Mouse (Mus musculus) liver, embryonic 15.5 days (tissue): ENCODE data around the gene Cdkn1c. TPM values are rescaled to one million over a fixed set of nuclear protein-coding genes. Genes with fewer than 3 reads are reported as not detected.

Experiments
- ATAC-seq: fragments of 200-750 bp; cut with Nextera tagmentation; 2 replicates; pipeline ENCODE4 v1.8.0; 2017; ENCODE audit warnings: moderate number of reproducible peaks, mild to moderate bottlenecking, moderate library complexity; ENCODE audit not compliant: insufficient read depth
- H3K27ac ChIP-seq: fragments of 300-500 bp; sonication (generic); replicated peaks from 2 replicates; pipeline ENCODE4 v1.5.1; 2015; ENCODE audit warnings: mild to moderate bottlenecking, inconsistent platforms
- H3K27me3 ChIP-seq: fragments of 300-500 bp; sonication (generic); 2 replicates; pipeline ENCODE4 v1.6.1; 2015; ENCODE audit warnings: mild to moderate bottlenecking, inconsistent platforms
- H3K36me3 ChIP-seq: fragments of 300-500 bp; sonication (generic); replicated peaks from 2 replicates; pipeline ENCODE4 v1.6.1; 2015; ENCODE audit warnings: moderate library complexity, mild to moderate bottlenecking, inconsistent platforms
- H3K4me1 ChIP-seq: fragments of 300-500 bp; sonication (generic); replicated peaks from 2 replicates; pipeline ENCODE4 v1.6.1; 2015; ENCODE audit warnings: inconsistent platforms
- H3K4me2 ChIP-seq: fragments of 300-500 bp; sonication (generic); 2 replicates; pipeline ENCODE4 v1.6.1; 2015; ENCODE audit warnings: moderate library complexity, mild to moderate bottlenecking, inconsistent platforms
- H3K4me3 ChIP-seq: fragments of 300-500 bp; sonication (generic); replicated peaks from 2 replicates; pipeline ENCODE4 v1.5.1; 2015; ENCODE audit warnings: mild to moderate bottlenecking, inconsistent platforms
- H3K9ac ChIP-seq: fragments of 300-500 bp; sonication (generic); 2 replicates; pipeline ENCODE4 v1.6.1; 2015; ENCODE audit warnings: moderate library complexity, mild to moderate bottlenecking, inconsistent platforms
- H3K9me3 ChIP-seq: fragments of 300-500 bp; sonication (generic); replicated peaks from 2 replicates; pipeline ENCODE4 v1.6.1; 2016; ENCODE audit warnings: inconsistent platforms
- WGBS: fragments of 180-500 bp; shearing (Covaris S2); methylation state at CpG from one replicate; pipeline ENCODE4 v1.1.7; 2015; ENCODE audit warnings: mixed read lengths; ENCODE audit not compliant: insufficient replicate concordance; 5-methylcytosine and 5-hydroxymethylcytosine counted together
- polyA plus RNA-seq: library from polyadenylated mRNA; unstranded; fragments of >200 nt; fragmentation: Nextera tagmentation; extraction: Ambion mirVana; gene quantifications from 2 replicates; pipeline ENCODE4 v1.2.1, GENCODE M21; 2015

Cdkn1c gene
- polyA plus RNA-seq, 1 experiment from 2014 or later = 182 TPM

GRCm38 (mm10) chr7:143473347-143474101 is 12.7 kb upstream of the Cdkn1c start, which contains the start of gene Slc22a18:
Slc22a18 (plus strand) TSS chr7:143473736.
- Histone ChIP-seq H3K27me3 (no peaks in the 10 kb centered on the region; the same call in 1 of the 2 replicates), H3K9me3 (no peaks in the 10 kb centered on the region), H3K4me1 (peaks cover 17% of the 10 kb centered on the region), H3K9ac (no peak within 1 kb of the TSS), H3K4me2 (peak within 1 kb of the TSS; percentile 44), H3K36me3 (no peaks in the 10 kb centered on the region), H3K27ac (no peak within 1 kb of the TSS), H3K4me3 (peak within 1 kb of the TSS; percentile 17)
- ATAC-seq = no peak
- 16% methylated on average over 4 of the region's 4 CpGs for WGBS

GRCm38 (mm10) chr7:143469946-143470345 is 9.1 kb upstream of the Cdkn1c start:
- Histone ChIP-seq H3K9me3 (no peaks in the 10 kb centered on the region), H3K27me3 (peaks cover 23% of the 10 kb centered on the region), H3K36me3 (no peaks in the 10 kb centered on the region), H3K27ac (no peak overlapping the region), H3K4me2 (no peak overlapping the region), H3K4me3 (no peak overlapping the region), H3K4me1 (peaks cover 16% of the 10 kb centered on the region), H3K9ac (no peak overlapping the region)
- 11% methylated on average over 8 of the region's 8 CpGs for WGBS
- no peak for ATAC-seq

- Histone ChIP-seq H3K4me1 (peaks cover 25% of the 10 kb centered on the region), H3K4me3 (no peak overlapping the region), H3K9me3 (no peaks in the 10 kb centered on the region), H3K27ac (no peak overlapping the region), H3K27me3 (peaks cover 41% of the 10 kb centered on the region), H3K4me2 (no peak overlapping the region), H3K9ac (no peak overlapping the region), H3K36me3 (no peaks in the 10 kb centered on the region)
- 27% methylated on average over 6 of the region's 6 CpGs for WGBS
- ATAC-seq = no peak
These were observed 6.9 kb upstream of the Cdkn1c start for GRCm38 (mm10) chr7:143467714-143468113.

- Histone ChIP-seq H3K27me3 (peaks cover 55% of the 10 kb centered on the region), H3K4me3 (no peak overlapping the region), H3K4me1 (peaks cover 34% of the 10 kb centered on the region), H3K9ac (no peak overlapping the region), H3K9me3 (0 out of 2 replicates have a peak, but pooled peaks cover 3% of the 10 kb centered on the region), H3K4me2 (no peak overlapping the region), H3K36me3 (no peaks in the 10 kb centered on the region), H3K27ac (no peak overlapping the region)
- no peak for ATAC-seq
- 19% methylated on average over 14 of the region's 14 CpGs for WGBS
These were observed 5.3 kb upstream of the Cdkn1c start for GRCm38 (mm10) chr7:143466099-143466677.

GRCm38 (mm10) chr7:143464811-143465560 is 4.1 kb upstream of the Cdkn1c start:
- WGBS = 21% methylated on average over 56 of the region's 56 CpGs
- H3K27me3 ChIP-seq = peaks cover 67% of the 10 kb centered on the region
- H3K4me1 ChIP-seq = peaks cover 44% of the 10 kb centered on the region
- peak overlapping the region; percentile 25; the same call in 1 of the 2 replicates for H3K9ac ChIP-seq
- H3K9me3 ChIP-seq = peaks cover 14% of the 10 kb centered on the region; the same call in 1 of the 2 replicates
- H3K36me3 ChIP-seq = no peaks in the 10 kb centered on the region
- no peak overlapping the region; the same call in 1 of the 2 replicates for H3K27ac ChIP-seq
- peak overlapping the region; percentile 44 for H3K4me3 ChIP-seq
- peak overlapping the region; percentile 71 for H3K4me2 ChIP-seq
- ATAC-seq = peak; percentile 26; the same call in 1 of the 2 replicates

GRCm38 (mm10) chr7:143463865-143464415 is 3.1 kb upstream of the Cdkn1c start:
- peaks cover 48% of the 10 kb centered on the region for H3K4me1 ChIP-seq
- peak overlapping the region; percentile 25; the same call in 1 of the 2 replicates for H3K9ac ChIP-seq
- 22% methylated on average over 11 of the region's 11 CpGs for WGBS
- H3K4me2 ChIP-seq = no peak overlapping the region
- H3K27ac ChIP-seq = no peak overlapping the region; the same call in 1 of the 2 replicates
- ATAC-seq = no peak
- H3K36me3 ChIP-seq = no peaks in the 10 kb centered on the region
- H3K27me3 ChIP-seq = peaks cover 78% of the 10 kb centered on the region
- peaks cover 17% of the 10 kb centered on the region; the same call in 1 of the 2 replicates for H3K9me3 ChIP-seq
- H3K4me3 ChIP-seq = no peak overlapping the region

- H3K4me2 ChIP-seq = no peak overlapping the region
- no peak overlapping the region for H3K27ac ChIP-seq
- peaks cover 92% of the 10 kb centered on the region for H3K27me3 ChIP-seq
- no peak overlapping the region for H3K9ac ChIP-seq
- peaks cover 17% of the 10 kb centered on the region; the same call in 1 of the 2 replicates for H3K9me3 ChIP-seq
- no peaks in the 10 kb centered on the region for H3K36me3 ChIP-seq
- whole genome bisulfite sequencing = 64% methylated on average over 5 of the region's 5 CpGs
- no peak for ATAC-seq
- peaks cover 48% of the 10 kb centered on the region for H3K4me1 ChIP-seq
- H3K4me3 ChIP-seq = no peak overlapping the region
These were observed 1.7 kb upstream of the Cdkn1c start for GRCm38 (mm10) chr7:143462516-143462915.

GRCm38 (mm10) chr7:143461920-143462319 is 1.1 kb upstream of the Cdkn1c start:
- no peak overlapping the region for H3K9ac ChIP-seq
- H3K27me3 ChIP-seq = peaks cover 94% of the 10 kb centered on the region
- no peak overlapping the region for H3K4me3 ChIP-seq
- no peak for ATAC-seq
- 36% methylated on average over 11 of the region's 11 CpGs for WGBS
- H3K9me3 ChIP-seq = peaks cover 17% of the 10 kb centered on the region; the same call in 1 of the 2 replicates
- no peaks in the 10 kb centered on the region for H3K36me3 ChIP-seq
- no peak overlapping the region for H3K27ac ChIP-seq
- H3K4me2 ChIP-seq = no peak overlapping the region
- H3K4me1 ChIP-seq = peaks cover 48% of the 10 kb centered on the region

GRCm38 (mm10) chr7:143461294-143461870 is 532 bp upstream of the Cdkn1c start:
- H3K4me1 ChIP-seq = peaks cover 48% of the 10 kb centered on the region
- peak overlapping the region; percentile 50 for H3K4me3 ChIP-seq
- H3K9ac ChIP-seq = no peak overlapping the region
- H3K4me2 ChIP-seq = peak overlapping the region; percentile 68
- no peaks in the 10 kb centered on the region for H3K36me3 ChIP-seq
- peaks cover 17% of the 10 kb centered on the region; the same call in 1 of the 2 replicates for H3K9me3 ChIP-seq
- ATAC-seq = peak; percentile 17; the same call in 1 of the 2 replicates
- H3K27me3 ChIP-seq = peaks cover 91% of the 10 kb centered on the region
- H3K27ac ChIP-seq = no peak overlapping the region
- 36% methylated on average over 15 of the region's 32 CpGs for WGBS

- H3K4me3 ChIP-seq = peak overlapping the region; percentile 50
- no peak overlapping the region for H3K9ac ChIP-seq
- H3K36me3 ChIP-seq = no peaks in the 10 kb centered on the region
- peak overlapping the region; percentile 68 for H3K4me2 ChIP-seq
- ATAC-seq = peak; percentile 1; the same call in 1 of the 2 replicates
- no peak overlapping the region for H3K27ac ChIP-seq
- H3K27me3 ChIP-seq = peaks cover 81% of the 10 kb centered on the region
- peaks cover 17% of the 10 kb centered on the region; the same call in 1 of the 2 replicates for H3K9me3 ChIP-seq
- WGBS = 32% methylated on average over 60 of the region's 60 CpGs
- peaks cover 44% of the 10 kb centered on the region for H3K4me1 ChIP-seq
These were observed 524 bp downstream of the Cdkn1c start for GRCm38 (mm10) chr7:143460217-143460834.
